7 mouse cellular contexts compared by ENCODE assay signal in the genomic region with DNA sequence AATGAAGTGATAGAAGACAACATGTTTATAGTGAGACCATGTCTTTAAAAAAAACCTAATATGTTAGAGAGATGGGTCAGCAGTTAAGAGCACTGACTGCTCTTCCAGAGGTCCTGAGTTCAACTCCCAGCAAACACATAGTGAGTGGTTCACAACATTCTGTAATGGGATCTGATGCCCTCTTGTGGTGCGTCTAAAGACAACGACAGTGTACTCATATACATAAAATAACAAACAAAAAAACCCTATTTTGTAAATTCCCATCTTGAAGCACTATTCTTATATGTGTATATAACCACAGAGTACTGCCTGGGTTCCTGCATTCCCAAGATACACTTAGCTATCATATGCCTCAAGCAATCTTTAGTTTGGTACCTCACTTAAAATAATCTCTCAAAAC. TPM values are rescaled to one million over a fixed set of nuclear protein-coding genes. Genes with fewer than 3 reads are reported as not detected.
DNase-seq lines count a peak whose midpoint lies in the region; ATAC-seq and TF ChIP-seq lines count a peak whose summit lies in the region.
"Not testable (repeated sequence)": the region's sequence is repeated elsewhere in the genome, so short reads cannot be mapped to it uniquely, and the experiment has no call there.

No protein-coding gene starts in this region.

- 48% methylated on average over 2 of the region's 2 CpGs for WGBS in forebrain, embryonic 12.5 days
- 56% methylated on average over 2 of the region's 2 CpGs for WGBS in hindbrain, embryonic 15.5 days
- WGBS in lung, embryonic 14.5 days, result 40% methylated on average over 2 of the region's 2 CpGs

- H3K4me1 ChIP-seq in forebrain, embryonic 12.5 days; lung, embryonic 14.5 days (ENCODE audit: insufficient read depth): not testable (repeated sequence)
- H3K4me1 ChIP-seq in hindbrain, embryonic 15.5 days (replicated peaks), result peaks cover 13% of the 10 kb centered on the region

- not testable (repeated sequence) for H3K4me3 ChIP-seq in forebrain, embryonic 12.5 days (replicated peaks); hindbrain, embryonic 15.5 days; left cerebral cortex, adult 2 months; lung, embryonic 14.5 days (ENCODE audit: low read depth, low read length)

- not testable (repeated sequence) for H3K36me3 ChIP-seq in forebrain, embryonic 12.5 days (replicated peaks); hindbrain, embryonic 15.5 days; lung, embryonic 14.5 days (ENCODE audit: insufficient read depth)

- peak; percentile 37 to 40 for DNase-seq in B cell, adult 2 months
- peak; percentile 11 for DNase-seq in ZHBTc4 (ENCODE audit: low read depth, low spot score)
- not testable (repeated sequence) for DNase-seq in left cerebral cortex, adult 2 months (ENCODE audit: extremely low spot score in 1 of 2, low spot score in 2 of 2)
- DNase-seq in lung, embryonic 14.5 days, result peak; percentile 26
- peak; percentile 44 for DNase-seq in naive thymus-derived CD4-positive, alpha-beta T cell, adult 2 months (ENCODE audit: low read depth)

- not testable (repeated sequence) for ATAC-seq in forebrain, embryonic 12.5 days (ENCODE audit: low FRiP score); hindbrain, embryonic 15.5 days (ENCODE audit: low FRiP score, low read depth); lung, embryonic 14.5 days (ENCODE audit: insufficient read depth)

- not testable (repeated sequence) for H3K27ac ChIP-seq in forebrain, embryonic 12.5 days; hindbrain, embryonic 15.5 days (replicated peaks); left cerebral cortex, adult 2 months; lung, embryonic 14.5 days (ENCODE audit: low read depth)

- peak; percentile 38 for TF ChIP-seq CTCF in left cerebral cortex, adult 2 months (IDR thresholded peaks at IDR 0.05)
- peak; percentile 11; the same call in 1 of the 2 replicates for TF ChIP-seq CTCF in lung, embryonic 14.5 days (IDR thresholded peaks at IDR 0.05; ENCODE audit: low read depth)

- 0 out of 2 replicates have a peak overlapping the region, but pooled peaks have one; percentile 55 for H3K4me2 ChIP-seq in forebrain, embryonic 12.5 days
- 0 out of 2 replicates have a peak overlapping the region, but pooled peaks have one; percentile 64 for H3K4me2 ChIP-seq in hindbrain, embryonic 15.5 days
- peak overlapping the region; percentile 58 for H3K4me2 ChIP-seq in lung, embryonic 14.5 days

- H3K9me3 ChIP-seq in forebrain, embryonic 12.5 days; hindbrain, embryonic 15.5 days; lung, embryonic 14.5 days (ENCODE audit: low read depth, low read length): not testable (repeated sequence)

- H3K27me3 ChIP-seq in forebrain, embryonic 12.5 days; hindbrain, embryonic 15.5 days; lung, embryonic 14.5 days (ENCODE audit: insufficient read depth, low read length): not testable (repeated sequence)

- intact Hi-C loops in left cerebral cortex, adult 2 months (cut with DNase I), result not testable (repeated sequence)

- not testable (repeated sequence) for H3K9ac ChIP-seq in forebrain, embryonic 12.5 days; hindbrain, embryonic 15.5 days; lung, embryonic 14.5 days

RNA-seq across cellular contexts. Expression of gene 2700097O09Rik, which starts 1.2 kb away (rescaled TPM):
- polyA plus RNA-seq in forebrain, embryonic 12.5 days (2016; fragmentation: Nextera tagmentation; extraction: Ambion mirVana), result 35.8 and 36.7 TPM in 2 replicates
- polyA plus RNA-seq in hindbrain, embryonic 15.5 days (2015; fragmentation: Nextera tagmentation; extraction: Ambion mirVana), result 31.8 and 36.3 TPM in 2 replicates
- total RNA-seq in left cerebral cortex, adult 2 months (2021), result 10 to 100 TPM; 10.2 to 12.5 TPM
- 34.3 and 36.1 TPM in 2 replicates for polyA plus RNA-seq in lung, embryonic 14.5 days (2014; fragmentation: Nextera tagmentation; extraction: Ambion mirVana)

RNA-seq across cellular contexts. Expression of gene Srp54a, which starts 1.4 kb away (rescaled TPM):
- 144 and 166 TPM in 2 replicates for polyA plus RNA-seq in forebrain, embryonic 12.5 days (2016; fragmentation: Nextera tagmentation; extraction: Ambion mirVana)
- 172 TPM in 2 replicates for polyA plus RNA-seq in hindbrain, embryonic 15.5 days (2015; fragmentation: Nextera tagmentation; extraction: Ambion mirVana)
- total RNA-seq in left cerebral cortex, adult 2 months (2021), result 10 to 100 TPM; 78.8 to 99.0 TPM
- 156 and 163 TPM in 2 replicates for polyA plus RNA-seq in lung, embryonic 14.5 days (2014; fragmentation: Nextera tagmentation; extraction: Ambion mirVana)

RNA-seq across cellular contexts. Expression of gene Fam177a, which starts 45.6 kb away (rescaled TPM):
- 16.2 and 19.1 TPM in 2 replicates for polyA plus RNA-seq in forebrain, embryonic 12.5 days (2016; fragmentation: Nextera tagmentation; extraction: Ambion mirVana)
- 69.0 and 71.0 TPM in 2 replicates for polyA plus RNA-seq in hindbrain, embryonic 15.5 days (2015; fragmentation: Nextera tagmentation; extraction: Ambion mirVana)
- 10 to 100 TPM; 15.8 to 18.9 TPM for total RNA-seq in left cerebral cortex, adult 2 months (2021)
- polyA plus RNA-seq in lung, embryonic 14.5 days (2014; fragmentation: Nextera tagmentation; extraction: Ambion mirVana), result 16.2 and 17.8 TPM in 2 replicates
